Mouse (Mus musculus) myocyte (in vitro differentiated cells): ENCODE results near the gene Kirrel3.

Source experiments
- CEBPB ChIP-seq: IDR thresholded peaks from 2 replicates; pipeline ENCODE4 v1.6.1; 2011; ENCODE audit warnings: mild to moderate bottlenecking, moderate library complexity; ENCODE audit not compliant: poor library complexity, insufficient read depth, severe bottlenecking
- E2F4 ChIP-seq: IDR thresholded peaks from one replicate; pipeline ENCODE4 v1.6.1; 2011; ENCODE audit warnings: mild to moderate bottlenecking, control low read depth, moderate library complexity; ENCODE audit not compliant: insufficient read depth
- MAX ChIP-seq: IDR thresholded peaks from one replicate; pipeline ENCODE4 v1.6.1; 2011; ENCODE audit warnings: low read depth, mild to moderate bottlenecking, control low read depth
- MYOD1 ChIP-seq, 3 experiments: IDR thresholded peaks; one replicate each; pipeline ENCODE4 v1.6.1; 2011; ENCODE audit warnings: control low read depth in 2 of 3, low read depth in 2 of 3, mild to moderate bottlenecking in 2 of 3, moderate library complexity in 1 of 3; ENCODE audit not compliant: insufficient read length in 2 of 3, control insufficient read depth in 1 of 3
- MYOG ChIP-seq, 3 experiments: IDR thresholded peaks; one replicate each; pipeline ENCODE4 v1.6.1; 2011; ENCODE audit warnings: control low read depth in 2 of 3, low read depth in 2 of 3, mild to moderate bottlenecking in 2 of 3; ENCODE audit not compliant: insufficient read length in 2 of 3, control insufficient read depth in 1 of 3, insufficient read depth in 1 of 3
- POLR2A ChIP-seq: IDR thresholded peaks from one replicate; pipeline ENCODE4 v1.6.1; 2011; ENCODE audit warnings: low read depth, mild to moderate bottlenecking, control low read depth, moderate library complexity; ENCODE audit not compliant: insufficient read length
- POLR2AphosphoS2 ChIP-seq: IDR thresholded peaks from one replicate; pipeline ENCODE4 v1.6.1; 2011; ENCODE audit warnings: low read depth, control low read depth; ENCODE audit not compliant: insufficient read length
- REST ChIP-seq: IDR thresholded peaks from one replicate; pipeline ENCODE4 v1.6.1; 2011; ENCODE audit warnings: mild to moderate bottlenecking, control low read depth, moderate library complexity; ENCODE audit not compliant: insufficient read depth, insufficient read length
- SRF ChIP-seq: IDR thresholded peaks from one replicate; pipeline ENCODE4 v1.6.1; 2011; ENCODE audit warnings: low read depth; ENCODE audit not compliant: control insufficient read depth, insufficient read length
- TCF12 ChIP-seq: IDR thresholded peaks from one replicate; pipeline ENCODE4 v1.6.1; 2011; ENCODE audit warnings: mild to moderate bottlenecking, control low read depth; ENCODE audit not compliant: poor library complexity, insufficient read depth, severe bottlenecking
- TCF3 ChIP-seq: IDR thresholded peaks from one replicate; pipeline ENCODE4 v1.6.1; 2011; ENCODE audit warnings: low read depth, control low read depth; ENCODE audit not compliant: insufficient read length
- USF1 ChIP-seq: IDR thresholded peaks from one replicate; pipeline ENCODE4 v1.6.1; 2011; ENCODE audit warnings: low read depth, mild to moderate bottlenecking, control low read depth, moderate library complexity

GRCm38 (mm10) chr9:34716476-34716875, 230.8 kb downstream of the Kirrel3 start:
- TF ChIP-seq USF1 (no peak), POLR2A (no peak), TCF12 (no peak), POLR2AphosphoS2 (no peak), MYOG (IDR thresholded peaks at IDR 0.05; ENCODE audit: control insufficient read depth in 1 of 3, insufficient read depth in 1 of 3, insufficient read length in 2 of 3, low read depth in 2 of 3) (no peak), MAX (no peak), CEBPB (no peak), MYOD1 (IDR thresholded peaks at IDR 0.05; ENCODE audit: control insufficient read depth in 1 of 3, insufficient read length in 2 of 3, low read depth in 2 of 3) (no peak), SRF (no peak), E2F4 (no peak), TCF3 (no peak), REST (no peak)
